Comparison of ENCODE assay signal across 16 mouse cellular contexts in genomic region chr3:109528688-109529087, GRCm38 (mm10).
DNase-seq lines count a peak whose midpoint lies in the region; ATAC-seq and TF ChIP-seq lines count a peak whose summit lies in the region.
"Had no signal": no experiment of that assay in that cellular context is flagged by ENCODE, and none has a peak within 500 bp of the region (broad histone marks: within the 10 kb centered on the region; RNA-seq: fewer than 3 reads in every experiment).

No protein-coding gene starts in this region.

- DNase-seq in embryo, embryonic 10.5 days (ENCODE audit: low spot score): peak; percentile 29
- DNase-seq in embryo, embryonic 10 days (ENCODE audit: low spot score): no peak
- peak; percentile 60 for DNase-seq in midbrain, embryonic 11.5 days (ENCODE audit: low spot score, missing footprints)
- no peak for DNase-seq in midbrain, embryonic 10.5 days (ENCODE audit: low spot score)
- DNase-seq in heart, postnatal 4 days: no peak
- DNase-seq: cerebellum, adult 11-12 months; left cerebral cortex, postnatal 4 days; thymus, adult 18-20 months had no signal

- no peak overlapping the region for H3K27ac ChIP-seq in intestine, postnatal 0 days (ENCODE audit: low read depth, low read length)
- H3K27ac ChIP-seq in intestine, embryonic 16.5 days (ENCODE audit: low read length): no peak overlapping the region
- H3K27ac ChIP-seq in midbrain, embryonic 11.5 days (ENCODE audit: low read depth, low read length): no peak overlapping the region
- H3K27ac ChIP-seq in midbrain, embryonic 10.5 days (replicated peaks): no peak overlapping the region
- H3K27ac ChIP-seq in midbrain, embryonic 16.5 days (ENCODE audit: low read length): no peak overlapping the region
- H3K27ac ChIP-seq: embryonic facial prominence, embryonic 10.5 days; heart, embryonic 13.5 days; lung, embryonic 15.5 days had no signal

- no peak overlapping the region for H3K4me2 ChIP-seq in intestine, postnatal 0 days (replicated peaks; ENCODE audit: low read depth)
- no peak overlapping the region for H3K4me2 ChIP-seq in intestine, embryonic 16.5 days (ENCODE audit: low read depth, low read length)
- no peak overlapping the region for H3K4me2 ChIP-seq in midbrain, embryonic 11.5 days
- no peak overlapping the region for H3K4me2 ChIP-seq in midbrain, embryonic 16.5 days (ENCODE audit: low read length)
- H3K4me2 ChIP-seq: heart, embryonic 13.5 days; liver, embryonic 11.5 days; lung, embryonic 15.5 days had no signal

- H3K36me3 ChIP-seq in intestine, postnatal 0 days (ENCODE audit: control insufficient read depth, insufficient read depth): no peaks in the 10 kb centered on the region
- no peaks in the 10 kb centered on the region for H3K36me3 ChIP-seq in intestine, embryonic 16.5 days (ENCODE audit: control insufficient read depth, insufficient read depth, low read length)
- H3K36me3 ChIP-seq in midbrain, embryonic 11.5 days (ENCODE audit: control insufficient read depth, insufficient read depth, low read length): no peaks in the 10 kb centered on the region
- no peaks in the 10 kb centered on the region for H3K36me3 ChIP-seq in midbrain, embryonic 10.5 days
- H3K36me3 ChIP-seq in midbrain, embryonic 16.5 days (ENCODE audit: control insufficient read depth, insufficient read depth, low read length): no peaks in the 10 kb centered on the region
- H3K36me3 ChIP-seq: embryonic facial prominence, embryonic 10.5 days; heart, embryonic 13.5 days; lung, embryonic 15.5 days had no signal

- no peak overlapping the region for H3K9ac ChIP-seq in intestine, postnatal 0 days (ENCODE audit: low read depth, low read length)
- H3K9ac ChIP-seq in intestine, embryonic 16.5 days (ENCODE audit: low read depth, low read length): no peak overlapping the region
- no peak overlapping the region for H3K9ac ChIP-seq in midbrain, embryonic 11.5 days (ENCODE audit: low read length)
- H3K9ac ChIP-seq in midbrain, embryonic 16.5 days (ENCODE audit: low read depth, low read length): no peak overlapping the region
- H3K9ac ChIP-seq: heart, embryonic 13.5 days; lung, embryonic 15.5 days had no signal

- no peaks in the 10 kb centered on the region for H3K27me3 ChIP-seq in intestine, postnatal 0 days (replicated peaks; ENCODE audit: control insufficient read depth, insufficient read depth, low read length)
- no peaks in the 10 kb centered on the region for H3K27me3 ChIP-seq in intestine, embryonic 16.5 days (replicated peaks; ENCODE audit: control insufficient read depth, insufficient read depth, low read length)
- H3K27me3 ChIP-seq in midbrain, embryonic 11.5 days (ENCODE audit: control insufficient read depth, insufficient read depth, low read length): no peaks in the 10 kb centered on the region
- H3K27me3 ChIP-seq in midbrain, embryonic 10.5 days (ENCODE audit: low read depth, poor library complexity, severe bottlenecking): no peaks in the 10 kb centered on the region
- no peaks in the 10 kb centered on the region for H3K27me3 ChIP-seq in midbrain, embryonic 16.5 days (ENCODE audit: control insufficient read depth, insufficient read depth, low read depth, low read length)
- H3K27me3 ChIP-seq: heart, embryonic 13.5 days; lung, embryonic 15.5 days had no signal

- TF ChIP-seq CTCF in intestine, postnatal 0 days (IDR thresholded peaks at IDR 0.05; ENCODE audit: low read depth): peak; percentile 51

- H3K9me3 ChIP-seq in intestine, postnatal 0 days (ENCODE audit: control insufficient read depth): no peaks in the 10 kb centered on the region
- H3K9me3 ChIP-seq in intestine, embryonic 16.5 days (ENCODE audit: control insufficient read depth, low read length): no peaks in the 10 kb centered on the region
- no peaks in the 10 kb centered on the region for H3K9me3 ChIP-seq in midbrain, embryonic 11.5 days (ENCODE audit: control insufficient read depth, low read length)
- no peaks in the 10 kb centered on the region for H3K9me3 ChIP-seq in midbrain, embryonic 10.5 days (replicated peaks)
- no peaks in the 10 kb centered on the region for H3K9me3 ChIP-seq in midbrain, embryonic 16.5 days (replicated peaks; ENCODE audit: control insufficient read depth, low read length, poor library complexity, severe bottlenecking)
- H3K9me3 ChIP-seq: embryonic facial prominence, embryonic 10.5 days; heart, embryonic 13.5 days; lung, embryonic 15.5 days had no signal

- 89% methylated on average over 4 of the region's 4 CpGs for WGBS in intestine, postnatal 0 days
- 80% methylated on average over 4 of the region's 4 CpGs for WGBS in intestine, embryonic 16.5 days
- WGBS in midbrain, embryonic 11.5 days: 45% methylated on average over 4 of the region's 4 CpGs
- 52% methylated on average over 4 of the region's 4 CpGs for WGBS in midbrain, embryonic 10.5 days
- 42% methylated on average over 4 of the region's 4 CpGs for WGBS in midbrain, embryonic 16.5 days

- H3K4me3 ChIP-seq in intestine, postnatal 0 days (ENCODE audit: low read depth, low read length): no peak overlapping the region
- no peak overlapping the region for H3K4me3 ChIP-seq in intestine, embryonic 16.5 days (ENCODE audit: low read length)
- H3K4me3 ChIP-seq in midbrain, embryonic 11.5 days (ENCODE audit: low read depth, low read length): no peak overlapping the region
- H3K4me3 ChIP-seq in midbrain, embryonic 10.5 days: no peak overlapping the region
- no peak overlapping the region for H3K4me3 ChIP-seq in midbrain, embryonic 16.5 days (ENCODE audit: low read depth, low read length)
- H3K4me3 ChIP-seq: embryonic facial prominence, embryonic 10.5 days; erythroblast, embryonic 14.5 days; heart, embryonic 13.5 days; lung, embryonic 15.5 days had no signal

- no peaks in the 10 kb centered on the region for H3K4me1 ChIP-seq in intestine, postnatal 0 days (replicated peaks; ENCODE audit: control insufficient read depth, insufficient read depth, low read length)
- no peaks in the 10 kb centered on the region for H3K4me1 ChIP-seq in intestine, embryonic 16.5 days (ENCODE audit: control insufficient read depth, insufficient read depth, low read length)
- no peaks in the 10 kb centered on the region for H3K4me1 ChIP-seq in midbrain, embryonic 11.5 days (ENCODE audit: control insufficient read depth, insufficient read depth, low read length)
- H3K4me1 ChIP-seq in midbrain, embryonic 10.5 days: peaks cover 3% of the 10 kb centered on the region; the same call in 1 of the 2 replicates
- no peaks in the 10 kb centered on the region for H3K4me1 ChIP-seq in midbrain, embryonic 16.5 days (ENCODE audit: control insufficient read depth, insufficient read depth, low read length)
- H3K4me1 ChIP-seq: embryonic facial prominence, embryonic 10.5 days; heart, embryonic 13.5 days; lung, embryonic 15.5 days had no signal

- ATAC-seq in intestine, postnatal 0 days: no peak
- no peak for ATAC-seq in intestine, embryonic 16.5 days
- no peak for ATAC-seq in midbrain, embryonic 11.5 days (ENCODE audit: low FRiP score)
- peak; percentile 43; the same call in 1 of the 2 replicates for ATAC-seq in midbrain, embryonic 16.5 days

Comparison
In these comparisons a context has a peak if more than half of its experiments do, and no peak if none do; other contexts are left out.
1. DNase-seq: peak in embryo, embryonic 10.5 days (single experiment) and midbrain, embryonic 11.5 days (single experiment); none in embryo, embryonic 10 days (single experiment), midbrain, embryonic 10.5 days (single experiment) and heart, postnatal 4 days (single experiment).